Mouse (Mus musculus): ENCODE results near the gene Sec23b. TPM values are rescaled to one million over a fixed set of nuclear protein-coding genes. Genes with fewer than 3 reads are reported as not detected.
"Not testable (repeated sequence)": the region's sequence is repeated elsewhere in the genome, so short reads cannot be mapped to it uniquely, and the experiment has no call there.

Gene Sec23b
- total RNA-seq (2017): 35.9 to 66.9 TPM (median 54.0 TPM) in 3 replicates

GRCm38 (mm10) chr2:144555820-144556552 lies at the start of gene Sec23b:
Gene Sec23b (plus strand): TSS chr2:144556229.
- peak; percentile 97 for ATAC-seq (replicated peaks; ENCODE audit: insufficient number of reproducible peaks, low FRiP score, low TSS enrichment, poor library complexity, severe bottlenecking)

- no peak for ATAC-seq (replicated peaks; ENCODE audit: insufficient number of reproducible peaks, low FRiP score, low TSS enrichment, poor library complexity, severe bottlenecking)
These were observed 41.4 kb upstream of the Sec23b start for GRCm38 (mm10) chr2:144514619-144515018.

- ATAC-seq (replicated peaks; ENCODE audit: insufficient number of reproducible peaks, low FRiP score, low TSS enrichment, poor library complexity, severe bottlenecking): no peak
These were observed 36.3 kb upstream of the Sec23b start for GRCm38 (mm10) chr2:144519772-144520171.

GRCm38 (mm10) chr2:144525856-144526255 lies 30.2 kb upstream of the Sec23b start:
- no peak for ATAC-seq (replicated peaks; ENCODE audit: insufficient number of reproducible peaks, low FRiP score, low TSS enrichment, poor library complexity, severe bottlenecking)

GRCm38 (mm10) chr2:144526981-144527820 lies 28.8 kb upstream of the Sec23b start, which contains the start of the genes Dzank1 and Polr3f:
Gene Dzank1 (minus strand): TSS chr2:144527414.
Gene Polr3f (plus strand): TSS chr2:144527718.
- peak; percentile 98 for ATAC-seq (replicated peaks; ENCODE audit: insufficient number of reproducible peaks, low FRiP score, low TSS enrichment, poor library complexity, severe bottlenecking)

GRCm38 (mm10) chr2:144527821-144528174 lies 28.2 kb upstream of the Sec23b start:
- peak; percentile 2; the same call in 1 of the 2 replicates for ATAC-seq (replicated peaks; ENCODE audit: insufficient number of reproducible peaks, low FRiP score, low TSS enrichment, poor library complexity, severe bottlenecking)

- ATAC-seq (replicated peaks; ENCODE audit: insufficient number of reproducible peaks, low FRiP score, low TSS enrichment, poor library complexity, severe bottlenecking): no peak
These were observed 18.9 kb upstream of the Sec23b start for GRCm38 (mm10) chr2:144537123-144537522.

GRCm38 (mm10) chr2:144541246-144541645 lies 14.8 kb upstream of the Sec23b start:
- ATAC-seq (replicated peaks; ENCODE audit: insufficient number of reproducible peaks, low FRiP score, low TSS enrichment, poor library complexity, severe bottlenecking): no peak

- no peak for ATAC-seq (replicated peaks; ENCODE audit: insufficient number of reproducible peaks, low FRiP score, low TSS enrichment, poor library complexity, severe bottlenecking)
These were observed 12.4 kb upstream of the Sec23b start for GRCm38 (mm10) chr2:144543670-144544069.

GRCm38 (mm10) chr2:144544630-144545029 lies 11.4 kb upstream of the Sec23b start:
- ATAC-seq (replicated peaks; ENCODE audit: insufficient number of reproducible peaks, low FRiP score, low TSS enrichment, poor library complexity, severe bottlenecking): no peak

- no peak for ATAC-seq (replicated peaks; ENCODE audit: insufficient number of reproducible peaks, low FRiP score, low TSS enrichment, poor library complexity, severe bottlenecking)
These were observed 11.0 kb upstream of the Sec23b start for GRCm38 (mm10) chr2:144545061-144545460.

- no peak for ATAC-seq (replicated peaks; ENCODE audit: insufficient number of reproducible peaks, low FRiP score, low TSS enrichment, poor library complexity, severe bottlenecking)
These were observed 10.5 kb upstream of the Sec23b start for GRCm38 (mm10) chr2:144545481-144545880.

- no peak for ATAC-seq (replicated peaks; ENCODE audit: insufficient number of reproducible peaks, low FRiP score, low TSS enrichment, poor library complexity, severe bottlenecking)
These were observed 8.5 kb upstream of the Sec23b start for GRCm38 (mm10) chr2:144547559-144547958.

- ATAC-seq (replicated peaks; ENCODE audit: insufficient number of reproducible peaks, low FRiP score, low TSS enrichment, poor library complexity, severe bottlenecking): peak; percentile 80
These were observed 5.5 kb upstream of the Sec23b start, which contains the start of gene Rbbp9 for GRCm38 (mm10) chr2:144550529-144550928. Gene Rbbp9 (minus strand): TSS chr2:144550869.

GRCm38 (mm10) chr2:144553905-144554304 lies 2.1 kb upstream of the Sec23b start:
- no peak for ATAC-seq (replicated peaks; ENCODE audit: insufficient number of reproducible peaks, low FRiP score, low TSS enrichment, poor library complexity, severe bottlenecking)

- no peak for ATAC-seq (replicated peaks; ENCODE audit: insufficient number of reproducible peaks, low FRiP score, low TSS enrichment, poor library complexity, severe bottlenecking)
These were observed 676 bp upstream of the Sec23b start for GRCm38 (mm10) chr2:144555286-144555819.

- no peak for ATAC-seq (replicated peaks; ENCODE audit: insufficient number of reproducible peaks, low FRiP score, low TSS enrichment, poor library complexity, severe bottlenecking)
These were observed 32.7 kb downstream of the Sec23b start for GRCm38 (mm10) chr2:144588723-144589122.

GRCm38 (mm10) chr2:144593036-144593435 lies 37.0 kb downstream of the Sec23b start:
- ATAC-seq (replicated peaks; ENCODE audit: insufficient number of reproducible peaks, low FRiP score, low TSS enrichment, poor library complexity, severe bottlenecking): not testable (repeated sequence)

GRCm38 (mm10) chr2:144593951-144594651 lies 38.1 kb downstream of the Sec23b start, which contains the start of gene Smim26:
Gene Smim26 (plus strand): TSS chr2:144594054.
- ATAC-seq (replicated peaks; ENCODE audit: insufficient number of reproducible peaks, low FRiP score, low TSS enrichment, poor library complexity, severe bottlenecking): peak; percentile 95

Data from monocyte, adult 5-6 weeks (primary cell).